18 mouse cellular contexts compared by ENCODE assay signal in the genomic region with DNA sequence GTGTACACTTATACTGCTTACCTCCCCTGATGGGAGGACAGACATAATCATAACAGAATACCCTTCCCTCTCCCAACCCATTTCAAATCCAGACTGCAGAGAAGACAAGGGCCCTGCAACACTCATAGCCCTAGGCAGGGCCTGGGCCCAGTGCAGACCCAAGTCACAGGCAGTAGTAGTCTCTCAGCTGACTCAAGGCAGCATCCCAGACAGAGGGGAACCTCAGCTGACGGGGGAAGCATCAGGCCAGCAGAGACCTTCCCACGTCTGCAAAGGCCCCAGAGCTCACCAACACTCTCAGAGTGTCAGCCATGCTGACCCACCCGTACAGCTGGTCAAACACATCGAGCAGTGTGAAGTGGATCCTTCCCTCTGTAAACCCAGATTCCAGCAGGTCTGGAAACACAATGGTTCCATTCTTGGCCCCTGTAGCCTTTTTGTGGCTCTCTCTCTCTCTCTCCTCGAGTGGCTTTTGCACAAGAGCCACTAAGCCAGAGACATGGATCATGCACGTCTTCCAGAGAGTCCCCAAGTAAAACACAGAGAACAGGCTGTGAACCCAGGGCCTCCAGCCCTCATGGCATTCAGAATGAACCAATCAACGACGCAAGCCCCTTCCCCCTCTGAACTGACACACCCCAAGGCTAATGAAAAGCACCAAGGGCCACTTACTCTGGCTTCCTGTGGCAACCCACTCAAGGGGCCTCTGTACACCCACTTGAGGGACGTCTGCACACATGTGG. TPM values are rescaled to one million over a fixed set of nuclear protein-coding genes. Genes with fewer than 3 reads are reported as not detected.
A peak's percentile ranks its signal among the peaks of the same experiment; 100 is the strongest.
DNase-seq lines count a peak whose midpoint lies in the region.
"Had no signal": no experiment of that assay in that cellular context is flagged by ENCODE, and none has a peak within 500 bp of the region (broad histone marks: within the 10 kb centered on the region; RNA-seq: fewer than 3 reads in every experiment).

No protein-coding gene starts in this region.

- no peak overlapping the region for H3K4me3 ChIP-seq in heart, embryonic 10.5 days
- H3K4me3 ChIP-seq: embryonic facial prominence, embryonic 13.5 days; hindbrain, embryonic 15.5 days; intestine, embryonic 15.5 days; liver, embryonic 13.5 days had no signal

- no peak overlapping the region for H3K27ac ChIP-seq in heart, embryonic 10.5 days
- H3K27ac ChIP-seq: embryonic facial prominence, embryonic 13.5 days; hindbrain, embryonic 15.5 days; intestine, embryonic 15.5 days; liver, embryonic 13.5 days; macrophage had no signal

- no peaks in the 10 kb centered on the region for H3K9me3 ChIP-seq in heart, embryonic 10.5 days
- H3K9me3 ChIP-seq: embryonic facial prominence, embryonic 13.5 days; hindbrain, embryonic 15.5 days; intestine, embryonic 15.5 days; liver, embryonic 13.5 days had no signal

- H3K36me3 ChIP-seq in heart, embryonic 10.5 days = peaks cover 6% of the 10 kb centered on the region; the same call in 1 of the 2 replicates
- H3K36me3 ChIP-seq: embryonic facial prominence, embryonic 13.5 days; hindbrain, embryonic 15.5 days; intestine, embryonic 15.5 days had no signal

- H3K27me3 ChIP-seq in heart, embryonic 10.5 days (ENCODE audit: insufficient read depth, poor library complexity, severe bottlenecking) = peaks cover 86% of the 10 kb centered on the region
- H3K27me3 ChIP-seq: hindbrain, embryonic 15.5 days; intestine, embryonic 15.5 days; liver, embryonic 13.5 days had no signal

- WGBS in heart, embryonic 10.5 days = 73% methylated on average over 9 of the region's 9 CpGs

- DNase-seq in heart, embryonic 10.5 days (ENCODE audit: low spot score) = peak; percentile 63
- no peak for DNase-seq in heart, adult 18-20 months
- peak; percentile 1 for DNase-seq in ovary, postnatal 36 days (ENCODE audit: low spot score)
- DNase-seq in ovary, postnatal 14 days (ENCODE audit: low spot score) = no peak
- DNase-seq in urinary bladder, adult 2 months (ENCODE audit: low spot score) = peak; percentile 9
- DNase-seq in urinary bladder, postnatal 25 days (ENCODE audit: low spot score) = no peak
- DNase-seq in lung, postnatal 25 days (ENCODE audit: low spot score) = peak; percentile 28
- DNase-seq in adrenal gland, adult 2 months = no peak
- DNase-seq: adrenal gland, adult 8-10 months; cerebellum, adult 18-20 months; gastrocnemius, postnatal 36 days; kidney, adult 8-10 months; kidney, postnatal 10 days; liver, embryonic 13.5 days had no signal

- peaks cover 27% of the 10 kb centered on the region for H3K4me1 ChIP-seq in heart, embryonic 10.5 days

RNA-seq across cellular contexts. Expression of a gene that starts 7.2 kb away (rescaled TPM):
- polyA plus RNA-seq in heart, embryonic 10.5 days (2016; fragmentation: Nextera tagmentation; extraction: Ambion mirVana) = 2.3 and 4.4 TPM in 2 replicates
- total RNA-seq in heart, adult 18-20 months (2021) = 1 to 10 TPM; 3.6 to 4.0 TPM
- 14.3 and 23.3 TPM in 2 replicates for polyA plus RNA-seq in urinary bladder, adult 2 months (2012; rRNA removed)
- total RNA-seq in adrenal gland, adult 2 months (2021) = 1 to 10 TPM; 1.8 to 2.2 TPM
- polyA plus RNA-seq in adrenal gland, adult 2 months (2012; rRNA removed) = 1.3 and 1.5 TPM in 2 replicates

Comparison
In these comparisons a context has a peak if more than half of its experiments do, and no peak if none do; other contexts are left out.
1. DNase-seq: peak in heart, embryonic 10.5 days (single experiment), ovary, postnatal 36 days (single experiment), urinary bladder, adult 2 months (single experiment) and lung, postnatal 25 days (single experiment); none in heart, adult 18-20 months (0 of 2), ovary, postnatal 14 days (single experiment), urinary bladder, postnatal 25 days (single experiment) and adrenal gland, adult 2 months (single experiment).